Mouse (Mus musculus): ENCODE results near the gene Pdxp. TPM values are rescaled to one million over a fixed set of nuclear protein-coding genes. Genes with fewer than 3 reads are reported as not detected.

Gene Pdxp
- polyA plus RNA-seq, 1 experiment from 2014 or later, result 15.0 TPM

DNA sequence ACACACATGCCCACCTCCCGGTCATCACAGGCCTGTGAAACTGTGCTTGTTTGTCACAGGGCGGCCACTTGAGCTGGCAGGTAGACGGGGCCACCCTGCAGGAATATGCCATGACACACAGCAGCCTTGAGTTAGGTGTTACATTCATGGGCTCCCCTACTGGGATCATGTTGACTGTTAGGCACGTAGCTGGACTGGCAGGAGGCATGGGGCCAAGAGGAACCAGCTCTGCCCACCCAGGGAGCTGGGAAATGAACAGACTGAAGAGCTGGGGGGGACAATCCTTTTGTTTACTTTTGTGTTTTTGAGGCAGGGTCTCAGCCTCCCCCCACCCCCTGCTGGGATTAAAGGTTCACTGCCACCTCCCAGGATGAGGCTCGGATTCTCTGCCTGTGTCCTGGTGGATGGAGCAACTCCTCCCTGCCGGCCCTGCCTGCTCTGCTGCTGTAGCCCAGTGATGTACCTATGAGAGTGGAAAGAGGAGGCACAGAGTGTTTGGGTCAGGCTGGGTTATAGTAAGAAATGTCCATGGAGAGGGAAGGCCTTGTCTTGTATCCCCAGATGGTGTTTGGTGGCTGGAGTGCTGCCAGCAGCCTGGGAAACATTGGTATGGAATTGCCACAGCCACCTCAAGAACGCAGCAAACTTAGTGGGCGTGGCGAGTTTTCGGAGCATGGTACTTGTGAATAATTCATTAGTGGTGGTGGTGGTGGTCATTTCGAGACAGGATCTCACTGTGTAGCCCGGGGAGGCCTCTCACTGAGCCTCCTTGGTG lies 2.5 kb downstream of the Pdxp start:
- no peak overlapping the region for H3K9ac ChIP-seq
- no peaks in the 10 kb centered on the region for H3K9me3 ChIP-seq
- H3K27me3 ChIP-seq, result no peaks in the 10 kb centered on the region
- peaks cover 35% of the 10 kb centered on the region for H3K4me1 ChIP-seq
- peak overlapping the region; percentile 98 for H3K4me2 ChIP-seq
- H3K27ac ChIP-seq, result peak overlapping the region; percentile 50
- H3K4me3 ChIP-seq, result peak overlapping the region; percentile 75
- peaks cover 41% of the 10 kb centered on the region for H3K36me3 ChIP-seq
- WGBS, result 49% methylated on average over 12 of the region's 12 CpGs
- no peak for ATAC-seq (ENCODE audit: insufficient number of reproducible peaks, low FRiP score, low TSS enrichment, low read depth)

DNA sequence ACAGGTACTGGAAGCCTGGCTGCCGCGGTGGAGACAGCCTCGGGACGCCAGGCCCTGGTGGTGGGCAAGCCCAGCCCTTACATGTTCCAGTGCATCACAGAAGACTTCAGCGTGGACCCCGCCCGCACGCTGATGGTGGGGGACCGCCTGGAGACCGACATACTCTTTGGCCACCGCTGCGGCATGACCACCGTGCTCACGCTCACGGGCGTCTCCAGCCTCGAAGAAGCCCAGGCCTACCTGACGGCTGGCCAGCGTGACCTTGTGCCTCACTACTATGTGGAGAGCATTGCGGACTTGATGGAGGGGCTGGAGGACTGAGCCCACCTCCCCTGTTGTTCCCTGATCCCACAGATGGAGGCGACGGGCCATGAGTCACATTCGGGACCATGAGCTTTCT lies 4.4 kb downstream of the Pdxp start:
- H3K4me2 ChIP-seq, result no peak overlapping the region
- peaks cover 32% of the 10 kb centered on the region for H3K4me1 ChIP-seq
- H3K9me3 ChIP-seq, result no peaks in the 10 kb centered on the region
- no peak for ATAC-seq (ENCODE audit: insufficient number of reproducible peaks, low FRiP score, low TSS enrichment, low read depth)
- 87% methylated on average over 23 of the region's 23 CpGs for WGBS
- H3K4me3 ChIP-seq, result no peak overlapping the region
- H3K36me3 ChIP-seq, result peaks cover 27% of the 10 kb centered on the region
- no peak overlapping the region for H3K27ac ChIP-seq
- no peaks in the 10 kb centered on the region for H3K27me3 ChIP-seq
- H3K9ac ChIP-seq, result no peak overlapping the region

DNA sequence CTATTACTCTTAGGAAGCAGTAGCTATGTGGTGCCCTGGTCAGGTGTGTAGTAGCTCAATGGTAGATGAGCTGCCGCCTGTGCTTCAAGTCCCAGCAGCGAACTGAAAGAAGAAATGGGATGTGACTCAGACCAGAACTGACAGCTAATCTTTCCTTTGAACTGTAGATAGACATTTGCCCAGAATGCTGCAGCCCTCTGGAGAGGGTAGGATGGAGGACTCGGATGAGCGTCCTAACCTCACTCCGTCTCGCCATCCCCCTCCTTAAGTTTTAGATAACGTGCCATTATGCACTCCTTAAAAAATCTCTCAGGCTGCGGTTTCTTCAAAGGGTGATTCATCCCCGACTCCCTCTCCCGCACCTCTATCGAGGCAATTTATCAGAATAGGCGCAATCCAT lies 6.2 kb downstream of the Pdxp start:
- no peak for ATAC-seq (ENCODE audit: insufficient number of reproducible peaks, low FRiP score, low TSS enrichment, low read depth)

DNA sequence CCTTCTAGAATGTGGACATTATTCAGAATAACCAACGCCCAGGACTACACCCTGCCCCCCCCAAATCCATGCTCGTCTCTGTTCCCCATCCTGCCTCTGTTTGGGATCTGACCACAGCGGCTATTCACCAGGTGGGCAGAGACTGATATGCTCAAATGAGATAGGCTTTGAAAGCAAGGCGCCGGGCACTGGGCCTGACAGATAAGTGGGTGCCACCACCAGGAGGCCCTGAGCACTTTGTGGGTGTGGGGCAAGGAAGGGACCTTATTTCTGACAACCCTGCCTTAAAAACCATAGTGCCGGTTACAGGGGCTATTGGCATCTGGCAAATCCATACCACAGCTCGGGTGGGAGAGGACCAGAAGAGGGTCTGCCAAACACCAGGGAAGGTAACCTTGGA lies 9.0 kb downstream of the Pdxp start:
- Histone ChIP-seq H3K27me3 (no peaks in the 10 kb centered on the region), H3K27ac (0 out of 2 replicates have a peak overlapping the region, but pooled peaks have one; percentile 9), H3K4me1 (peaks cover 32% of the 10 kb centered on the region), H3K9ac (no peak overlapping the region), H3K9me3 (no peaks in the 10 kb centered on the region), H3K4me2 (no peak overlapping the region), H3K4me3 (no peak overlapping the region), H3K36me3 (peaks cover 21% of the 10 kb centered on the region)
- 80% methylated on average over 7 of the region's 7 CpGs for WGBS
- ATAC-seq (ENCODE audit: insufficient number of reproducible peaks, low FRiP score, low TSS enrichment, low read depth), result no peak

More for the DNA sequence above, 6.2 kb downstream of the Pdxp start:
- Histone ChIP-seq H3K9ac (no peak overlapping the region), H3K4me3 (no peak overlapping the region), H3K36me3 (peaks cover 27% of the 10 kb centered on the region), H3K9me3 (no peaks in the 10 kb centered on the region), H3K4me1 (peaks cover 30% of the 10 kb centered on the region), H3K4me2 (no peak overlapping the region), H3K27ac (0 out of 2 replicates have a peak overlapping the region, but pooled peaks have one; percentile 27), H3K27me3 (no peaks in the 10 kb centered on the region)
- 71% methylated on average over 12 of the region's 12 CpGs for WGBS

DNA sequence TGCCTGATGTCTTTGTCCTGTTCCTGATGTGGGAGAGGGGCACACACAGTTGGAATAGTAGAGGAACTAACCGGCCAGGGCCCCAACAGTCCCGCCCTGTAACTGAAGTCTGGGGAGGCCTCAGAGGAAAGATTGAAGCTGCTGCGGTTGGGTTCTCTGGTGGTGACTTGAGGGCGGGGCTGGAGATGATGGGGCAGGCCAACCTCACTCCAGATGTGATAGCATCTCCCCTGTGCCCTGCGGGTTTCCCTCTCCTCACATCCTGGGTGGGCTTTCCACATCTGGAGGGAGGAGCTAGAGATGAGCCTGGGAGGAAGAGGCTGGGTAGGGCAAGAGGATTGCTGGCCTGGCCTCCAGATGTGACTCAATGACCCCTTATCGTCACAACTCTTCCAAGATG lies 9.9 kb downstream of the Pdxp start:
- Histone ChIP-seq H3K9ac (no peak overlapping the region), H3K4me1 (peaks cover 39% of the 10 kb centered on the region), H3K36me3 (peaks cover 17% of the 10 kb centered on the region), H3K4me3 (no peak overlapping the region), H3K9me3 (no peaks in the 10 kb centered on the region), H3K27ac (peak overlapping the region; percentile 66; the same call in 1 of the 2 replicates), H3K27me3 (no peaks in the 10 kb centered on the region), H3K4me2 (no peak overlapping the region)
- ATAC-seq (ENCODE audit: insufficient number of reproducible peaks, low FRiP score, low TSS enrichment, low read depth), result no peak
- 40% methylated on average over 6 of the region's 6 CpGs for WGBS

DNA sequence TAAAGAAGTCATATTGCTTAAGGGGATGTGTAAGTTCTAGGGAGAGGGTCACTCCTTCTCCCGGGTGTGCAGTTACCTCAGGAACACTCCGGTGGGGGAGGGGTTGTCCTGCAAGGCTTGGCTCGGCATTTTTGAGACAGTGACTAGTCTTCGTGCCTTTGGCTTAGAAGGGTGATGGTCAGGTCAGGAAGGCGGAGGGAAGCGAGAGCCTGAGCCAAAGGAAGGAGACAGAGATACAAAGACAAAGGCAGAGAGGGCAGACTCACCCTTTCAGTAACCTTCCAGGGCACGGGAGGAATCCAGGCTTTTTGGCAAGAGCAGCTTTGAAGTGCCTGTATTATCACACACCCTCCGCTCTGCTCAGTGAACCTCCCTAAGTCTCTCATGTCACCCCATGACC lies 11.4 kb downstream of the Pdxp start:
- peak overlapping the region; percentile 96 for H3K27ac ChIP-seq
- peaks cover 50% of the 10 kb centered on the region for H3K4me1 ChIP-seq
- no peaks in the 10 kb centered on the region for H3K27me3 ChIP-seq
- H3K9ac ChIP-seq, result no peak overlapping the region
- WGBS, result 55% methylated on average over 8 of the region's 8 CpGs
- no peak for ATAC-seq (ENCODE audit: insufficient number of reproducible peaks, low FRiP score, low TSS enrichment, low read depth)
- peaks cover 15% of the 10 kb centered on the region for H3K36me3 ChIP-seq
- no peak overlapping the region for H3K4me3 ChIP-seq
- no peak overlapping the region for H3K4me2 ChIP-seq
- H3K9me3 ChIP-seq, result no peaks in the 10 kb centered on the region

DNA sequence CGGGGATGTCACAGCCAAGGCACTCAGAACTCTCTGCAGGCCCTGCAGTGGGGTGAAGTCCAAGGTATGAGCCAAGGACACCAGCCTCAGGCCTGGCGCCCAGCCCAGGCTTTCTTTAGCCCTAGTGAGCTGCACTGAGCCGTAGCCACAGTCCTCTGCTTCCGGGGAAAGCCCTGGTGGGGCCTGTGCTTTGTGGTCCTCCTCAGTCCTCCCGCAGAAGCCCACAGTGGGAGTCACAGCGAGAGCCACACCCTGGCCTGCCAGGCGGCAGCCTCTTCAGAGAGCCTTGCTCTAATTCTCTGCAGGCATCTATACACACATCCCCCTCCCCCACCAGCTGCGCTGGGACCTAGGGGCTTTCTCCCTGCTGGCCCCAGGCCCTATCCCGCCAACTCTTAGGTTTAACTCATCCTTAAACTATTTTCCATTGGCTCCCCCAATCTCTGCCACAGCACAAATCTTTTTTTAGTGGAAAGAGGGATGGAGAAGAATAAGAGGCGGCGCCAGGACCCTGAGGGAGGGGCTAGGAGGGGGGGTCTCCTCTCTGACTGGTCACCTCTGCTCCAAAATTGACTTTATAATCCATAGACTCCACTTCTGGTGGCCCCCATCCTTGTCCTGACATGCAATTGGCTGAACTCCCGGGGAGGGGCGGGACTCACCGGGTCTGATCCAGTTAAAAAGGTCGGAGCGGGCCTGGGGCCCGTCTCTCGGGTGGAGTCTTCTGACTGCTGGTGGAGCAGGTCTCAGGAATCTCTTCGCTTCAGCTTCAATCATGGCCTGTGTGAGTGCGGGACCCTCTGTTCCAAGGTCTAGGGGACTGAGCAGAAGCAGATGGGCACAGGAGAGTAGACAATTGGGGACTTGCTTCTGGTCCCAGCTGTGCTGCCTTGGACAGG lies 12.6 kb downstream of the Pdxp start, which contains the start of gene Lgals1:
Gene Lgals1, plus strand, starts transcription at position 705 of the 899 bp plus-strand sequence.
- H3K4me2 ChIP-seq, result peak within 1 kb of the TSS; percentile 65
- H3K27ac ChIP-seq, result peak within 1 kb of the TSS; percentile 96
- H3K27me3 ChIP-seq, result no peaks in the 10 kb centered on the region
- WGBS, result 5% methylated on average over 20 of the region's 20 CpGs
- H3K9ac ChIP-seq, result peak within 1 kb of the TSS; percentile 70
- H3K4me3 ChIP-seq, result peak within 1 kb of the TSS; percentile 61
- peaks cover 55% of the 10 kb centered on the region for H3K4me1 ChIP-seq
- H3K9me3 ChIP-seq, result no peaks in the 10 kb centered on the region
- peaks cover 19% of the 10 kb centered on the region for H3K36me3 ChIP-seq
- ATAC-seq (ENCODE audit: insufficient number of reproducible peaks, low FRiP score, low TSS enrichment, low read depth), result peak; percentile 90

DNA sequence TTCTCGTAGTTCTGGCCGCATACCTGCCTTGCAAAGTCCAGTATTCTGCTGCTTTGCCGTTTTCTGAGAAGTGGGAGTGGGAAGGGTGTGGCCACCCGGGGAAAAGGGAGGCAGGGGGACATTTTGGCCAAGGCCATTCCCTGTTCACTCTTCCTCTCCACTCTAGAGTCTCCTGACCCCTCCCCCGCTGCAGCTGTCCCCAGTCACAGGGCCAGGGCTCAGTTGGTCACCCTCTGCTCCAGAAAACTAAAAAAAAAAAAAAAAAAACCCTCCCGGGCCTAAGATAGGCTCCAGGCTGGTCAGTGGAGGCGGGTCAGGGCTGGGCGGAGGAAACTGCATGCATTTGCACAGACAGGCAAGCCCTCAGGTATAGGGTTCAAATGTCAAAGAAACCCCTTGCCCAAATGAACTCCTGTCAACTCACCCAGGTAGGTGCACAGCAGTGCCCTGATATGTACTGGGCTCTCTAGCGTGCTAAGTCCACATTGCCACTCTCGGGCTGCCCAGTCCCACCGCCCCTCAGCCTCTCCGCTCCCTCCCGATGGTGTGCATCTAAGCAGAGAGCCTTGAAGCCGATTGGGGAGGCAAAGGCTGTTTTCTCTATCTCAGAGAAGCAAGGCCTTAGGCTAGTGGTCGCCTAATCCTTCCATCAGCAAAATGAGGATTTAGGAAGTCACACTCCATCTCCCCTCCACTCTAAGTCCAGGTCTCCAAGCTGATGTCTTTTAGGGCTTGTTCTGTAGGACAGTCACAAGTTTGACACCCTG lies 13.5 kb downstream of the Pdxp start:
- H3K9ac ChIP-seq, result peak overlapping the region; percentile 70

DNA sequence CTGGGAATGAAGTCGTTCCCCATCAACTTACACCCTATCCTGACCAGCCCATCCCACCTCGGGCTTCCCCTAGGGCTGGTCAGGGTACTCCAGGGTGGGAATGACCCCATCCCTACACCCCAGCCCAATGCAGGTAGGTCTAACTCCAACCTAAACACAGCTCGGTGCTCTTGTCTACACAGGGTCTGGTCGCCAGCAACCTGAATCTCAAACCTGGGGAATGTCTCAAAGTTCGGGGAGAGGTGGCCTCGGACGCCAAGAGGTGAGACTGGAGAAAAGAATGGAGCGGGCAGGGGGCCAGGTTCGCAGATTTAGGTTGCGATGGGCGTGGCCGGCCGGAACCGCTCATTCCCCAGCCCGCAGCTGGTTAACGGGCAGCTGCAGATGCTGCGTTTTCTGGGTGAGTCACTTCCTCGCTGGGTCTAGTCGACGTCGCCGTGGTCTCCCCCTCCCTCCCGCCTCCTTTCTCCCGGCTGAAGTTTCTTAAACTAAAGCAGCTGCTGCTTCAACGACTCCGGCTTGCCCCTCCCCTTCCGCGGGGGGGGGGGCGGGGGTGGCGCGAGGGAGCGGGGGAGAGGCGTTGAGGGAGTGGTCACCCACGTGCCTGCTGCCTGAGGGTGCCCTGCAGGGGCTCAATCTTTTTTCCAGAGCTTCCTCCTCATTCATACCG lies 14.2 kb downstream of the Pdxp start:
- WGBS, result under 1% methylated on average over 32 of the region's 35 CpGs

More for the DNA sequence above, 13.5 kb downstream of the Pdxp start:
- ATAC-seq (ENCODE audit: insufficient number of reproducible peaks, low FRiP score, low TSS enrichment, low read depth), result no peak
- H3K4me1 ChIP-seq, result peaks cover 58% of the 10 kb centered on the region
- H3K4me3 ChIP-seq, result peak overlapping the region; percentile 61
- no peaks in the 10 kb centered on the region for H3K27me3 ChIP-seq
- 10% methylated on average over 15 of the region's 15 CpGs for WGBS
- peak overlapping the region; percentile 65 for H3K4me2 ChIP-seq
- peak overlapping the region; percentile 96 for H3K27ac ChIP-seq
- H3K36me3 ChIP-seq, result peaks cover 19% of the 10 kb centered on the region
- H3K9me3 ChIP-seq, result no peaks in the 10 kb centered on the region

DNA sequence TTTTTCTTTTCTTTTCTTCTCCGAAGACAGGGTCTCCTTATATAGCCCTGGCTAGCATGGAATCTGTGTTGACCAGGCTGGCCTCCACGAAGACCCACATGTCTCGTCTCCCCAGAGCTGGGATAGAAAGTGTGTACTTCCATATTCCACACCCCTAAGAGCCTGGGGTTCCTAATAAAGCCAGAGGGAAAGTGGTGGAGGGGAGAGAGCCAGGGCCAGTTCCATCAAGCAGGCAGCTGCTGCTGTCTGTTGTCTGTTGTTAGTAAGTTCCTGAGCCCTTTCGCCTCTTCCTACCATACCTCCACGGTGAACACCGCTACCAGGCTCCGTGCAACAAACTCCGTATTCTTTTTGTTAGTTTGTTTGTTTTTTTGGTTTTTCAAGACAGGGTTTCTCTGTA lies 14.8 kb downstream of the Pdxp start:
- Histone ChIP-seq H3K27ac (peak overlapping the region; percentile 96), H3K27me3 (no peaks in the 10 kb centered on the region), H3K9me3 (no peaks in the 10 kb centered on the region), H3K4me1 (peaks cover 52% of the 10 kb centered on the region), H3K36me3 (peaks cover 19% of the 10 kb centered on the region), H3K4me2 (peak overlapping the region; percentile 65), H3K4me3 (peak overlapping the region; percentile 61), H3K9ac (no peak overlapping the region)
- no peak for ATAC-seq (ENCODE audit: insufficient number of reproducible peaks, low FRiP score, low TSS enrichment, low read depth)
- 46% methylated on average over 8 of the region's 8 CpGs for WGBS

More for the DNA sequence above, 14.2 kb downstream of the Pdxp start:
- ATAC-seq (ENCODE audit: insufficient number of reproducible peaks, low FRiP score, low TSS enrichment, low read depth), result peak; percentile 48
- Histone ChIP-seq H3K27ac (peak overlapping the region; percentile 96), H3K4me2 (peak overlapping the region; percentile 65), H3K4me3 (peak overlapping the region; percentile 61), H3K27me3 (no peaks in the 10 kb centered on the region), H3K9me3 (no peaks in the 10 kb centered on the region), H3K4me1 (peaks cover 58% of the 10 kb centered on the region), H3K9ac (peak overlapping the region; percentile 70), H3K36me3 (peaks cover 19% of the 10 kb centered on the region)

DNA sequence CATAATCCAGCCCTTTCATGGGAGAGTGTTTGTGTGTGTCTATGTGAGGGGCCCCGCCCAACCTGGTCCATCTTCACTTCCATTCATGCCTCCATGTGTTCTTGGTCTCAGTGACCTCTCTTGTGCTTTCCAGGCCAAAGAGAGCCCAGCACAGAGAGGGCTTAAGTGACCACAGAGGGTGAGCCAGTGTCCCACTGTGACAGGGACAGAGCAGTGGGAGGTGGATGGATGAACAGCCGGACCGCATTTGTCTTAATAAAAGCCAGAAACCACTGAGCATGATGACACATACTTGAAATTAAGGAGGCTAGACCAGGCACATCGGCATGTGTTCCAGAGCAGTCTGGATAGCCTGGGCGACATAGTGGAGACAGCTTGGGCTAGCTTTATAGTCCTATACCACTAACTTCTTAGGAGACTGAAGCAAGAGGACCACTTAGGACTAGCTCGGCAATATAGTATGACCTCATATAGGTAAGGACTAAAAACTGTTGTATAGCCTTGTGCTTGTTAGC lies 16.5 kb downstream of the Pdxp start:
- WGBS, result 84% methylated on average over 6 of the region's 6 CpGs
- no peak overlapping the region for H3K4me3 ChIP-seq
- H3K4me1 ChIP-seq, result peaks cover 49% of the 10 kb centered on the region
- H3K4me2 ChIP-seq, result no peak overlapping the region
- no peaks in the 10 kb centered on the region for H3K9me3 ChIP-seq
- H3K36me3 ChIP-seq, result peaks cover 19% of the 10 kb centered on the region
- H3K27ac ChIP-seq, result 0 out of 2 replicates have a peak overlapping the region, but pooled peaks have one; percentile 33
- H3K27me3 ChIP-seq, result no peaks in the 10 kb centered on the region
- ATAC-seq (ENCODE audit: insufficient number of reproducible peaks, low FRiP score, low TSS enrichment, low read depth), result no peak
- no peak overlapping the region for H3K9ac ChIP-seq

All from limb, embryonic 15.5 days (tissue).